Mouse (Mus musculus) limb, embryonic 13.5 days (tissue): ENCODE results near the gene Ly6g6e. TPM values are rescaled to one million over a fixed set of nuclear protein-coding genes. Genes with fewer than 3 reads are reported as not detected.

Source experiments
- ATAC-seq: fragments of 200-750 bp; cut with Nextera tagmentation; 2 replicates; pipeline ENCODE4 v1.8.0; 2017; ENCODE audit warnings: low read depth, moderate number of reproducible peaks, moderate TSS enrichment; ENCODE audit not compliant: low FRiP score
- H3K27ac ChIP-seq: fragments of 300-500 bp; sonication (generic); 2 replicates; pipeline ENCODE4 v1.5.1; 2015; ENCODE audit warnings: inconsistent platforms, mild to moderate bottlenecking, moderate library complexity
- H3K27me3 ChIP-seq: fragments of 300-500 bp; sonication (generic); 2 replicates; pipeline ENCODE4 v1.6.1; 2015; ENCODE audit warnings: mild to moderate bottlenecking, inconsistent platforms
- H3K36me3 ChIP-seq: fragments of 300-500 bp; sonication (generic); 2 replicates; pipeline ENCODE4 v1.6.1; 2015; ENCODE audit warnings: inconsistent platforms, mild to moderate bottlenecking, moderate library complexity
- H3K4me1 ChIP-seq: fragments of 300-500 bp; sonication (generic); 2 replicates; pipeline ENCODE4 v1.6.1; 2015; ENCODE audit warnings: inconsistent platforms
- H3K4me2 ChIP-seq: fragments of 300-500 bp; sonication (generic); replicated peaks from 2 replicates; pipeline ENCODE4 v1.6.1; 2015; ENCODE audit warnings: inconsistent platforms, mild to moderate bottlenecking, moderate library complexity
- H3K4me3 ChIP-seq: fragments of 300-500 bp; sonication (generic); 2 replicates; pipeline ENCODE4 v1.5.1; 2015; ENCODE audit warnings: moderate library complexity, mild to moderate bottlenecking, inconsistent platforms
- H3K9ac ChIP-seq: fragments of 300-500 bp; sonication (generic); 2 replicates; pipeline ENCODE4 v1.6.1; 2015; ENCODE audit warnings: mild to moderate bottlenecking, inconsistent platforms
- H3K9me3 ChIP-seq: fragments of 300-500 bp; sonication (generic); 2 replicates; pipeline ENCODE4 v1.6.1; 2016; ENCODE audit warnings: inconsistent platforms
- WGBS: fragments of 180-500 bp; shearing (Covaris S2); methylation state at CpG from one replicate; pipeline ENCODE4 v1.1.7; 2015; 5-methylcytosine and 5-hydroxymethylcytosine counted together
- polyA plus RNA-seq: library from polyadenylated mRNA; unstranded; fragments of >200 nt; fragmentation: Nextera tagmentation; extraction: Ambion mirVana; gene quantifications from 2 replicates; pipeline ENCODE4 v1.2.1, GENCODE M21; 2015

Ly6g6e gene
- polyA plus RNA-seq, 1 experiment from 2014 or later = 3.4 TPM

DNA sequence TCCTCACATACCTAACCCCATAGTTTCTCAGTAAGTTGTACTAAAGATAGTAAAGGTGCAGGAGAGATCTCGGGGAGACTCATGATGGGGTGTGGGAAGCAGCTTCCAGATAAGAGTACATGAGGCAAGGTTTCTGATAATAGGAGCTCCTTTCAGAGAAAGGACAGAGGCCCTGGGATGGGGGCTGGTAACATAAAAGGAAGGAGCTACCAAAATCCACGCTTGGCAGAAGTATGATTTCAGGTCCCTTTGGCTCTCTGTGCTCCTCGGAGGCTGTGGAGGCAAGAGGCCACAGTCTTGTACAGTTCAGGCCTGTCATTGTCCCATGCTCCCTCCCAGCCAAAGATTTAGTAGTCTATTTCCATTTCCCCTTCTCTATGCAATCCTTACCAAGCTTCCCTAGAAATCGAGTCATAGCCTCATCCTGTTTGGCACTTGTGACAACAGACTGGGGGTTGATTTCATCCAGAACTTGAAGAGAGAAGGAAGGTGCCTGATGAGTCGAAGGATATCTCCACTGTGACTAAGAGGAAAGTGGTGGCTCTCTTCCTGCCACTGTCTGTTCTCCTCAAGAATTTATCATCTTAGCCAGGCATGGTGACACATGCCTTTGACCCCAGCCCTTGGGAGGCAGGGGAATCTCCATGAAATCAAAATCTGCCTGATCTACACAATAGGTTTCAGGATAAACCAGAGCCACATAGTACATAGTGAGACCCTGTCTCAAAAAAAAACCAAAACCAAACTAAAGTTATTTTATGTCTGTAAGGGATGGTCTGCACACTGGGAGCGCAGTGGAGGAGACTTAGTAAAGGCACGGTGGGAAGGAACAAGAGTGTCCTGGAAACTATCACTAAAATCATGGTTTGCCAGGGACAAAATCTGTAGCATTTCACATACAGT, 31.5 kb upstream of the Ly6g6e start:
- H3K4me3 ChIP-seq = peak overlapping the region; percentile 61
- ATAC-seq = no peak
- no peaks in the 10 kb centered on the region for H3K27me3 ChIP-seq
- peak overlapping the region; percentile 90; the same call in 1 of the 2 replicates for H3K9ac ChIP-seq
- peaks cover 46% of the 10 kb centered on the region for H3K4me1 ChIP-seq
- 84% methylated on average over 7 of the region's 7 CpGs for WGBS
- H3K4me2 ChIP-seq = peak overlapping the region; percentile 96
- H3K9me3 ChIP-seq = no peaks in the 10 kb centered on the region
- no peak overlapping the region for H3K27ac ChIP-seq
- H3K36me3 ChIP-seq = no peaks in the 10 kb centered on the region

DNA sequence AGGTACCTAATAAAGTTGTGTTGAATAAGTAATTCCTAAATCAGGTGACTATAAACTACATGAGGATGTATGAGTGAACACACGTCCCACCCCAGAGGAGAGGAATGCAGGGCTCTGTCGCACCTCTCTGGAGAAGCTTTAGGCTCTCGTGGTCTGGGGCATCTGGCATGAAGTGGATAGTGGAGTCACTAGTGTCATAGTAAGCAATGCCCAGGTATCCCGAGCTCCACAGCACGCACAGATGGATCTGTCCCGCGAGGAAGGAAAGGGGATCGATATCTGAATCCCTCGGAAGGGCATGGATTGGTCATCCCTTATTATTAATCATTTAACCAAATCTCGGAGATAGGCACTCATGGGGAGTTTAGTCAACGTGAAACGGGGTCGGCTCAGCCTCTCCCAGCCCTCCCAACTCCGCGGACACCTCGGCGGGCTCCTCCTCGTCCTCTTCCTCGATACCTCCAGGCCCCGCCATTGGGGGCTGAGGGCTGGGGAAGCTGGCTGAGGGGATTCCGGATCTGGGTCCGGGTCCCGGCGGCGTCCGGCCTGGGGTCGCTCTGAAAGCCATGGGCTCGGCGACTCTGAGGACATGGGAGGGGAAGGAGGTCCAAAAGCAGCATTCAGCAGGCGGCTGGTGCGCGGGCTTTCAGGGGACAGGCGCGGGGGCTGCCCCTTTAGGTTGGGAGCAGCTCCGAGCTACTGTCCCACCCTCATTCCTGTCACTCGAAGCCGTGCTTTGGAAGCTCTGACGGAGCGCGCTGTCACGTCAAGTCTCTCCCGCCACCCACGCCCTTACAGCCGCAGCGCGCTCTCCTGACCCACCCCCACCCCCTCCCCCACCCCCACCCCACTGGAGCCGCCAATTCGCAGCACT, 30.7 kb upstream of the Ly6g6e start:
- Histone ChIP-seq H3K27ac (peak overlapping the region; percentile 87), H3K9me3 (no peaks in the 10 kb centered on the region), H3K4me3 (peak overlapping the region; percentile 61), H3K4me2 (peak overlapping the region; percentile 96), H3K4me1 (peaks cover 46% of the 10 kb centered on the region), H3K9ac (peak overlapping the region; percentile 90), H3K27me3 (no peaks in the 10 kb centered on the region), H3K36me3 (no peaks in the 10 kb centered on the region)
- WGBS = 5% methylated on average over 42 of the region's 48 CpGs
- ATAC-seq = no peak

DNA sequence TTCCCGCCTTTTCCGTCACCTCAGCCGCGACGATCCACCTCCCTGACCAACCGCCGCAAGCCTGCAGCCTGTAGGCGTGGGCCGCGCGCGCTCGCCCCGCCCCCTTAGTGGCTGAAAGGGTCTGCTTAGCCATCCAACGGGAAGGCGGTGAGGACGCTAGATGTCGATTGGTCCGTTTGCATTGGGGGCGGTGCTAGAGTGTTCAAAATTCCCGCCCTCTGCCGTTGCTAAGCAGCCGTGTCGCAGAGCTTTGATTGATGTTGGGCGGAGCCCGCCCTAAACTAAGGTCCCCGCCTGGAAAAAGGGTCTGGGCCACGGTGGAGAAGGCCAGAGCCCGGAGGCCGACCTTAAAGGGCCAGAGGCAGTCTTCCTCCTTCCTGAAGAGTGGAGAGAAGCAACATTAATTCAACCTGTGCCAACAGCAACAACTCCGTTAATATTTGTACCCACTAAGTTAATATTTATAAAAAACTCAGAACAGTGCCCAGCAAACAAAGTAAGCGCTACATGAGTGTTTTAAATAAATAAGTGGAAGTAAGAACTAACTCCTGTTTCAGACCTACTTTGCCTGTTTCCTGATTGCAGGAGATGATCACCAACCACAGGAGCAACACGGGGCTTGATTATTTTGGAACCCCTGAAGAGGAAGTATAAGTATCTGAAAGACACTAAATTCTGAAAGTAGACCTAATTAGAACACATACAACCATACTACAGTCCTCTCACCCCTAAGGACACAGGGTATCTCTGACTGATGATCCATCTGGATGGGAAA, 29.8 kb upstream of the Ly6g6e start, which contains the start of gene Msh5:
Gene Msh5, minus strand, starts transcription at position 65 of the 775 bp plus-strand sequence.
- H3K4me1 ChIP-seq = peaks cover 50% of the 10 kb centered on the region
- peak; percentile 97 for ATAC-seq

DNA sequence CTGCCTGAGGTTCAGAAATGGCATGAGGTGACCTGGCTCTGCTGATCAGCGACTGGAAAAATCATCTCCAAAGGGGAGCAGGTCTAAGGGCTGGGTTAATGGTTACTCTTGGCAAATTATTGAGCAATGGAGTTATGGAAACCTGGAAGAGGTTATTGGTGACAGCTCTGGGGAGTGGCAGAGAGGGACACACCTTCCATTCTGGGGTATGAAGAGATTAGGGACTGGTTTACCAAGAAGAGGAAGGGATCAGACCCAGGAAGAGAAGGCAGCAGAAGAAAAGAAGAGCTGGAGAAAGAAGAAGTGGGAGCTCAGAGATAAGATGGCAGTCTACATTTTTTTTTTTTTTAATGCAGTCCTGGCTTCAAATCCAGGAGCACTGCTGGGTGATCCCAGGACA, 29.0 kb upstream of the Ly6g6e start:
- Histone ChIP-seq H3K36me3 (peaks cover 7% of the 10 kb centered on the region), H3K4me1 (peaks cover 56% of the 10 kb centered on the region), H3K9me3 (no peaks in the 10 kb centered on the region), H3K9ac (no peak overlapping the region), H3K27ac (peak overlapping the region; percentile 79; the same call in 1 of the 2 replicates), H3K4me2 (no peak overlapping the region), H3K4me3 (no peak overlapping the region), H3K27me3 (no peaks in the 10 kb centered on the region)
- ATAC-seq = no peak
- WGBS = 68% methylated on average over 1 of the region's 1 CpGs

More for the DNA sequence above, 29.8 kb upstream of the Ly6g6e start, which contains the start of gene Msh5:
- Histone ChIP-seq H3K4me2 (peak within 1 kb of the TSS; percentile 96), H3K27ac (peak within 1 kb of the TSS; percentile 87), H3K4me3 (peak within 1 kb of the TSS; percentile 61), H3K9me3 (no peaks in the 10 kb centered on the region), H3K27me3 (no peaks in the 10 kb centered on the region), H3K9ac (peak within 1 kb of the TSS; percentile 90), H3K36me3 (no peaks in the 10 kb centered on the region)
- 2% methylated on average over 33 of the region's 33 CpGs for WGBS

DNA sequence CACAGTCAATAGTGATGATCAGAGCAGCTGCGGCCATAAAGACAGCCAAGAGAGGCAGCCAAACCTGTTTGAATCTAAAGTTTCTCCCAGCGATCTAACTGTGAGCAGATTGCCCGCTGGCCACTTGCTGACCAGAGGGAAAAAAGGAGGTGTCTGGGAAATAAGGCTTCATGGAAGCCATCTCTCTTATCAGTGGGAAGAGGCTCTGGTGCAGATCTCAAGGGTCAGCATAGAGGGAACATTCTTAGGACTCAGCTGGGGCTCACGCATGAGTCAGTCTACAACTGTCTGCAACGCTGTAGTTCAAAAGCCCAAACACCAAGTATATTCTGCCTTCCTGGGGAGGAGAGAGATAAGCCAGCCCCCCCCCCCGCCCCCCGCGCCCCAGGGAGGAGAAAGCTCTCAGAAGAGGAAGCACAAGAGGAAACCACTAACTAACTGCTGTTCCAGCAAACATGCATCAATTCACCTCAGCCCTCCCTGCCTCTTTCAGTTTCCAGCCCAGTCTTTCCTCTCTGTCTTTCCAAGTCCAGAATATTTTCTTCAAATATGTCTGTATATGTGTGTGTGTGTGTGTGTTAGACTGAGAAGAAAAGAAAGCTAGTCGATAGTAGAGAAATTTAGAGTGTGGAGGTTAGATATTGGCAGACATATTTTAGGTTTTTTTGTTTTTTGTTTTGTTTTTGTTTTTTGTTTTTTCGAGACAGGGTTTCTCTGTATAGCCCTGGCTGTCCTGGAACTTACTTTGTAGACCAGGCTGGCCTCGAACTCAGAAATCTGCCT, 28.4 kb upstream of the Ly6g6e start:
- Histone ChIP-seq H3K27me3 (no peaks in the 10 kb centered on the region), H3K9me3 (no peaks in the 10 kb centered on the region), H3K9ac (0 out of 2 replicates have a peak overlapping the region, but pooled peaks have one; percentile 6), H3K4me2 (no peak overlapping the region; the same call in none of the 2 replicates), H3K36me3 (peaks cover 13% of the 10 kb centered on the region), H3K4me3 (no peak overlapping the region), H3K4me1 (peaks cover 56% of the 10 kb centered on the region), H3K27ac (peak overlapping the region; percentile 79)
- 33% methylated on average over 11 of the region's 11 CpGs for WGBS
- no peak for ATAC-seq

DNA sequence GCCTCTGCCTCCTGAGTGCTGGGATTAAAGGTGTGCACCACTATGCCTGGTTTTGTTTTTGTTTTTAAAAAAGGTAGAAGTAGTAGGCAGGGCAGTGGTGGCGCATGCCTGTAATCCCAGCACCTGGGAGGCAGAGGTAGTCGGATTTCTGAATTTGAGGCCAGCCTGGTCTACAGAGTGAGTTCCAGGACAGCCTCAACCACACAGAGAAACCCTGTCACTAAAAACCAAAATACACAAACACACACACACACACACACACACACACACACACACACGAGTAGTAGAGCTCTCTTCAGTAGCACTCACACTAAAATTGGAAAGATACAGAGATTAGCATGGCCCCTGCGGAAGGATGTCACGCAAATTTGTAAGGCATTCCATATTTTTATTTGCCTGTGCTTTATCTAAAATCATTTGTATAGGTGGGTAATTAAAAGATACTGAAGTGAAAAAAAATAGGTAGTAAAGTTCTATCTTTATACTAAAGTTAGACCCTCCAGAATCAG, 27.7 kb upstream of the Ly6g6e start:
- H3K27me3 ChIP-seq = no peaks in the 10 kb centered on the region
- no peak for ATAC-seq
- peak overlapping the region; percentile 90 for H3K4me2 ChIP-seq
- 76% methylated on average over 5 of the region's 5 CpGs for WGBS
- peak overlapping the region; percentile 98 for H3K27ac ChIP-seq
- H3K9ac ChIP-seq = no peak overlapping the region
- peak overlapping the region; percentile 68; the same call in 1 of the 2 replicates for H3K4me3 ChIP-seq
- no peaks in the 10 kb centered on the region for H3K9me3 ChIP-seq
- H3K36me3 ChIP-seq = peaks cover 20% of the 10 kb centered on the region
- H3K4me1 ChIP-seq = peaks cover 56% of the 10 kb centered on the region

DNA sequence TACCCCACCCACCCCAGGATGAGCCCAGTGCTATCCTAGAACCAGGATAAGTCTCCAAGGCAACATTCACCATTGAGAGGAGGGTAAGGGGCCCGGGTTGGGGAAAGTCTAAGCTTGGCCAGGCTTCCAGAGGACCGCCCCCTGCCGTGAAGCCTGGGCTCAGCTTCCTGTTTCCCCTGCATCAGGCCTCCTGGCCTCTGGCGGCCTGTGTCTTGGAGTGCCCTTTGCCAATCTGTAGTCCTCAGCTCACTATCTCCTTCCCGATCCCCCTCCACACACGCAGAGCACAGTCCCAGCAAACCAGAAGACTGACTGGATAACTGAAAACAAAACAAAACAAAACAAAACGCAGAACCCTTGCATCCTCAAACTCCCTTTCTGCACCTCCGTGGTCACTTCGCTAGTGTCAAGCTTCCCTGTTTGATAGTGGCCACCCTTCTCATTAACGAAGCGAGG, 27.1 kb upstream of the Ly6g6e start, which contains the start of gene Clic1:
Gene Clic1, plus strand, starts transcription at position 406 of the 456 bp plus-strand sequence.
- ATAC-seq = peak; percentile 30
- H3K4me3 ChIP-seq = peak within 1 kb of the TSS; percentile 68
- 2% methylated on average over 11 of the region's 11 CpGs for WGBS
- H3K27me3 ChIP-seq = no peaks in the 10 kb centered on the region
- H3K4me2 ChIP-seq = peak within 1 kb of the TSS; percentile 90
- H3K9me3 ChIP-seq = no peaks in the 10 kb centered on the region
- peaks cover 56% of the 10 kb centered on the region for H3K4me1 ChIP-seq
- peak within 1 kb of the TSS; percentile 98 for H3K27ac ChIP-seq
- H3K9ac ChIP-seq = peak within 1 kb of the TSS; percentile 86
- H3K36me3 ChIP-seq = peaks cover 26% of the 10 kb centered on the region

DNA sequence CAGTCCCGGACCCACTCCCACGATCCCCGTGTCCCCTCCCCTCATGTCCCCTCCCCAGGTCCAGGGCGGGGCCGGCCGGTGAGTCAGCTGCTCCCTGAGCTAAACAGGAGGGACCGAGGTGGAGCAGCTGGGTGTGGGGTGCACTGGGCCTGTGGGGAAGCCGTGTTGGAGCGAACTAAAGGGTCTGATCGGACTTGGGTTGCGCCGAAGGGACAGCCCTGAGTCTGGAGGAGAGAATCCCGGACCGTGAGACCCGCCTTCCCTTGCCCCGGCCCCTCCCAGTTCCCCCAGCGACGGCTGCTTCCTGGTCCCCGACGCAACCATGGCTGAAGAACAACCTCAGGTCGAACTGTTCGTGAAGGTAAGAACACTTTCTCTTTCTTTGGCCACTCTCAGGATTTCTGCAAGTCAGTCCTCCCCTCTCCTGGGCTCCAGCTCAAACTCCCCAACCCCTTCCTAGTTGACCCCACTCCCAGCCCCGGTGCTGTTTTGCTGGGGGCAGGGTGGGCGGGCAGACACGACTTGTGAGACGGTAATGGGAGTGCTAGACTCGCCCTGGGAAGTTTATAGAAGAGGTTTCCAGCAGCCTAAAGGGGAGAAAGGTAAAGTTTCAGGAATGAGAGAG, 26.5 kb upstream of the Ly6g6e start:
- peak overlapping the region; percentile 98 for H3K27ac ChIP-seq
- peaks cover 31% of the 10 kb centered on the region for H3K36me3 ChIP-seq
- under 1% methylated on average over 27 of the region's 27 CpGs for WGBS
- H3K9me3 ChIP-seq = no peaks in the 10 kb centered on the region
- H3K27me3 ChIP-seq = no peaks in the 10 kb centered on the region
- peak overlapping the region; percentile 90 for H3K4me2 ChIP-seq
- peak; percentile 5; the same call in 1 of the 2 replicates for ATAC-seq
- H3K4me1 ChIP-seq = peaks cover 49% of the 10 kb centered on the region
- H3K9ac ChIP-seq = peak overlapping the region; percentile 86
- peak overlapping the region; percentile 68 for H3K4me3 ChIP-seq

DNA sequence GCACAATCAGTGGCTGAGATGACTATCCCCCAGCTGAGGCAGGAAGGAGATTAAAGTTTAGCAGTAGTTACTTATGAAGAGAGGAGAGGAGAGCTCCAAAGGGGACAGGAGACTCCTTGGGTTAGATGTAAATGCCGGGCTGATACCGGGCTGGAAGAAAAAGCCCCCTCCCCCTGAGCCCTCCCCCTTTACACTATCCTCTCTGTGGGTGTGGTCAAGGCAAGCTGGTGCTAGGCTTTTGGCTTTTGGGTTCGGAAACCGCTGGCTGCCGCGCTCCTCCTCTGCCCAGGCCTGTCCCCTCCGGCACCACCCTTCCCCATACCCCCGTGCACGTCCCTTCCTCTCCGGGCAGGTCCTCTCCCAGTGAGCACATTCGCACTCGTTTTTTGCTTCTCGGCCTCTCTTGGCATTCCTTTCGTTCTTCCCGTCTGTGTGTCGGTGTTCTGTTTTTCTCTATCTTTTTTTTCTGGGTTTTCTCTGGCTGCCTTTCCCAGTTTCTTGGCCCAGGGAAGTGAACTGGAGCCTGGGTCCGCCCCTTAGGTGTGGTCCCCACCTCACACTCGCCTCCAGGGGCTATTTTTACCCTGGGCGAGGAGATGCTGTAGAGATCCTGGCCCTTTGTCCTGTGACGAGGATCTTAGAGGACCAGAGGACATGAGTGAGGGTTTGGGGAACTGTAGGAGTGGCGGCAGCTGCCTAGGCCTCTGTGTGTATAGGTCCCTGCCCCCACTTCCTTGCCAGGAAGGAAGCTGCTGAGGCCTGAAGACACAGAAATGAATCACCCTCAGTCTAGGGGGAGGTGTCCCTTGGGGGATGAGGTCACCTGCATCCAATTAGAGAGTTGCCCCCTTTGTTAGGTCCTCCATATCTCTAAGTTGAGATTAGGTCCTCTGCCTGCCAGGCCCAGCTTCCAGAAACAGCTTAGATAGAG, 25.3 kb upstream of the Ly6g6e start:
- Histone ChIP-seq H3K9me3 (no peaks in the 10 kb centered on the region), H3K27me3 (no peaks in the 10 kb centered on the region), H3K4me2 (peak overlapping the region; percentile 90), H3K36me3 (peaks cover 43% of the 10 kb centered on the region), H3K9ac (peak overlapping the region; percentile 86), H3K4me1 (peaks cover 40% of the 10 kb centered on the region), H3K4me3 (peak overlapping the region; percentile 68), H3K27ac (peak overlapping the region; percentile 98)
- WGBS = 1% methylated on average over 21 of the region's 21 CpGs
- no peak; the same call in 1 of the 2 replicates for ATAC-seq
